Mouse (Mus musculus): ENCODE data around the gene Sbno2.

DNA sequence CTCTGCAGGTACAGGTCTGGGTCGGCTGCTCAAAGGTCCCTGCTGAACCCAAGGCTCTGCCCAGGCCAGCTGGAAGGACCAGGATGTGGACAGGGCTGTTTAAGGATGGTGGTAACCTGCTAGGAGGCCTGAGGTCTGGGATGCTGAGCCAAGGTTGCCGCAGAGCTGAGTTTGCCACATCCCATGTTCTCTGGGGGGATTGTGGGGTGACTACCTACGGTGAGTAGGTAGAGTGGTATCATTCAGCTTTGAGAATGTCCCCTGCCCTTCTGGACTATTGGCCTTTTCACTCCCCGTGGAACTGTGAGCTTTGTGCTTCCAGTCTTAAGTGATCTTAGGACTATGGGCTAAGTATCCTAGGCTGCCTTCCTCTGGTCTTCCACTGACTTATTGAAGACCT lies 48.9 kb downstream of the Sbno2 start:
- no peak for TF ChIP-seq CTCF (IDR thresholded peaks at IDR 0.05; ENCODE audit: low read depth)
- no peak for TF ChIP-seq EP300 (IDR thresholded peaks at IDR 0.05; ENCODE audit: low read depth)
